Mouse (Mus musculus) midbrain, postnatal 0 days (tissue): Measurements from ENCODE around the gene Ank2. TPM values are rescaled to one million over a fixed set of nuclear protein-coding genes. Genes with fewer than 3 reads are reported as not detected.

Experiments used
- ATAC-seq: fragments of 200-750 bp; cut with Nextera tagmentation; 2 replicates; pipeline ENCODE4 v1.8.0; 2017; ENCODE audit warnings: moderate number of reproducible peaks, mild to moderate bottlenecking, moderate TSS enrichment, moderate library complexity; ENCODE audit not compliant: low FRiP score
- DNase-seq: peaks from one replicate; pipeline ENCODE4 v3.0.0-alpha.2; 2015; ENCODE audit warnings: low spot score
- H3K27ac ChIP-seq: fragments of 300-500 bp; sonication (generic); 2 replicates; pipeline ENCODE4 v1.5.1; 2014; ENCODE audit warnings: low read depth, mild to moderate bottlenecking, low read length, mixed read lengths
- H3K27me3 ChIP-seq: fragments of 300-500 bp; sonication (generic); 2 replicates; pipeline ENCODE4 v1.6.1; 2014; ENCODE audit warnings: low read length, control low read depth, mixed read lengths; ENCODE audit not compliant: insufficient read depth
- H3K36me3 ChIP-seq: fragments of 300-500 bp; sonication (generic); 2 replicates; pipeline ENCODE4 v1.6.1; 2014; ENCODE audit warnings: low read length, control low read depth, mixed read lengths; ENCODE audit not compliant: insufficient read depth
- H3K4me1 ChIP-seq: fragments of 300-500 bp; sonication (generic); 2 replicates; pipeline ENCODE4 v1.6.1; 2014; ENCODE audit warnings: mild to moderate bottlenecking, control low read depth, antibody characterized with exemption, low read length, mixed read lengths; ENCODE audit not compliant: insufficient read depth
- H3K4me2 ChIP-seq: fragments of 300-500 bp; sonication (generic); 2 replicates; pipeline ENCODE4 v1.6.1; 2014; ENCODE audit warnings: low read depth, mild to moderate bottlenecking, low read length, mixed read lengths; ENCODE audit not compliant: poor library complexity, severe bottlenecking
- H3K4me3 ChIP-seq: fragments of 300-500 bp; sonication (generic); 2 replicates; pipeline ENCODE4 v1.5.1; 2014; ENCODE audit warnings: low read depth, mild to moderate bottlenecking, low read length, moderate library complexity
- H3K9ac ChIP-seq: fragments of 300-500 bp; sonication (generic); replicated peaks from 2 replicates; pipeline ENCODE4 v1.6.1; 2014; ENCODE audit warnings: mild to moderate bottlenecking, low read length, moderate library complexity, mixed read lengths; ENCODE audit not compliant: poor library complexity, severe bottlenecking
- H3K9me3 ChIP-seq: fragments of 300-500 bp; sonication (generic); 2 replicates; pipeline ENCODE4 v1.6.1; 2016; ENCODE audit warnings: low read length, control low read depth
- CTCF ChIP-seq: IDR thresholded peaks from 2 replicates; pipeline ENCODE4 v1.5.1; 2016; ENCODE audit warnings: antibody characterized with exemption, mild to moderate bottlenecking
- WGBS: fragments of 180-500 bp; shearing (Covaris S2); extraction: QIAGEN DNeasy Blood & Tissue Kit; methylation state at CpG from one replicate; pipeline ENCODE4 v1.1.7; 2014; 5-methylcytosine and 5-hydroxymethylcytosine counted together
- polyA plus RNA-seq: library from polyadenylated mRNA; unstranded; fragments of >200 nt; fragmentation: Nextera tagmentation; extraction: Ambion mirVana; gene quantifications from 2 replicates; pipeline ENCODE4 v1.2.1, GENCODE M21; 2015
- total RNA-seq: library from RNA; depleted of rRNA; stranded (reverse); fragments of >200 nt; gene quantifications from 2 replicates; pipeline ENCODE4 v1.2.3, GENCODE M21; 2014

Ank2 gene
- total and polyA plus RNA-seq, 2 experiments from 2014 or later: 200 to 623 TPM

- no peaks in the 10 kb centered on the region for H3K36me3 ChIP-seq
- no peak for TF ChIP-seq CTCF
- no peak overlapping the region for H3K4me2 ChIP-seq
- H3K4me1 ChIP-seq: no peaks in the 10 kb centered on the region
- ATAC-seq (no peak), DNase-seq (no peak)
- no peak overlapping the region for H3K27ac ChIP-seq
- no peaks in the 10 kb centered on the region for H3K9me3 ChIP-seq
- no peak overlapping the region for H3K9ac ChIP-seq
- no peaks in the 10 kb centered on the region for H3K27me3 ChIP-seq
- no peak overlapping the region for H3K4me3 ChIP-seq
- 91% methylated on average over 5 of the region's 5 CpGs for WGBS
Observed at GRCm38 (mm10) chr3:127188789-127189128, 310.4 kb downstream of the Ank2 start.

- DNase-seq: no peak
- no peak for ATAC-seq
Observed at GRCm38 (mm10) chr3:127188086-127188788, 310.9 kb downstream of the Ank2 start.

GRCm38 (mm10) chr3:127187081-127187480 lies 312.1 kb downstream of the Ank2 start:
- ATAC-seq (no peak), DNase-seq (no peak)
- H3K27ac ChIP-seq: no peak overlapping the region
- H3K9me3 ChIP-seq: no peaks in the 10 kb centered on the region
- 95% methylated on average over 2 of the region's 2 CpGs for WGBS
- no peaks in the 10 kb centered on the region for H3K36me3 ChIP-seq
- no peak overlapping the region for H3K4me3 ChIP-seq
- TF ChIP-seq CTCF: no peak
- H3K27me3 ChIP-seq: no peaks in the 10 kb centered on the region
- H3K4me2 ChIP-seq: no peak overlapping the region
- H3K4me1 ChIP-seq: no peaks in the 10 kb centered on the region
- H3K9ac ChIP-seq: no peak overlapping the region

More at GRCm38 (mm10) chr3:127188086-127188788, 310.9 kb downstream of the Ank2 start:
- H3K4me2 ChIP-seq: no peak overlapping the region
- TF ChIP-seq CTCF: no peak
- WGBS: 94% methylated on average over 5 of the region's 5 CpGs
- no peaks in the 10 kb centered on the region for H3K27me3 ChIP-seq
- H3K4me1 ChIP-seq: no peaks in the 10 kb centered on the region
- no peaks in the 10 kb centered on the region for H3K36me3 ChIP-seq
- H3K4me3 ChIP-seq: no peak overlapping the region
- no peak overlapping the region for H3K27ac ChIP-seq
- H3K9ac ChIP-seq: no peak overlapping the region
- H3K9me3 ChIP-seq: no peaks in the 10 kb centered on the region

GRCm38 (mm10) chr3:127186239-127186638 lies 312.9 kb downstream of the Ank2 start:
- no peak overlapping the region for H3K9ac ChIP-seq
- H3K9me3 ChIP-seq: no peaks in the 10 kb centered on the region
- peak; percentile 48 for TF ChIP-seq CTCF
- no peak overlapping the region for H3K27ac ChIP-seq
- H3K36me3 ChIP-seq: no peaks in the 10 kb centered on the region
- 96% methylated on average over 3 of the region's 3 CpGs for WGBS
- no peaks in the 10 kb centered on the region for H3K4me1 ChIP-seq
- no peak for DNase-seq
- no peak overlapping the region for H3K4me2 ChIP-seq
- no peak for ATAC-seq
- H3K27me3 ChIP-seq: no peaks in the 10 kb centered on the region
- no peak overlapping the region for H3K4me3 ChIP-seq

- ATAC-seq (no peak), DNase-seq (peak; percentile 86)
- TF ChIP-seq CTCF: peak; percentile 94
- Histone ChIP-seq H3K27me3 (no peaks in the 10 kb centered on the region), H3K4me1 (no peaks in the 10 kb centered on the region), H3K9ac (no peak overlapping the region), H3K27ac (no peak overlapping the region), H3K4me3 (no peak overlapping the region), H3K36me3 (no peaks in the 10 kb centered on the region), H3K4me2 (no peak overlapping the region), H3K9me3 (no peaks in the 10 kb centered on the region)
- WGBS: 11% methylated on average over 5 of the region's 5 CpGs
Observed at GRCm38 (mm10) chr3:127183998-127184753, 315.0 kb downstream of the Ank2 start.

GRCm38 (mm10) chr3:127172697-127173096 lies 326.5 kb downstream of the Ank2 start:
- whole genome bisulfite sequencing: 66% methylated on average over 2 of the region's 2 CpGs
- no peak overlapping the region for H3K9ac ChIP-seq

More at GRCm38 (mm10) chr3:127172697-127173096, 326.5 kb downstream of the Ank2 start:
- TF ChIP-seq CTCF: no peak
- no peaks in the 10 kb centered on the region for H3K4me1 ChIP-seq
- ATAC-seq (no peak), DNase-seq (no peak)
- no peak overlapping the region for H3K27ac ChIP-seq
- H3K9me3 ChIP-seq: no peaks in the 10 kb centered on the region
- no peak overlapping the region for H3K4me3 ChIP-seq
- H3K27me3 ChIP-seq: no peaks in the 10 kb centered on the region
- no peak overlapping the region for H3K4me2 ChIP-seq
- H3K36me3 ChIP-seq: no peaks in the 10 kb centered on the region
